Mouse (Mus musculus): ENCODE measurements around the gene Pcnt.

Gene Pcnt

GRCm38 (mm10) chr10:76392596-76392995, 50.0 kb downstream of the Pcnt start:
- DNase-seq = no peak

GRCm38 (mm10) chr10:76391786-76392185, 50.8 kb downstream of the Pcnt start:
- peak; percentile 29 for DNase-seq

- DNase-seq = no peak
These were observed 51.4 kb downstream of the Pcnt start for GRCm38 (mm10) chr10:76391166-76391565.

GRCm38 (mm10) chr10:76374981-76375380, 67.6 kb downstream of the Pcnt start:
- DNase-seq = no peak

- no peak for DNase-seq
These were observed 70.8 kb downstream of the Pcnt start for GRCm38 (mm10) chr10:76371736-76372135.

GRCm38 (mm10) chr10:76368766-76369165, 73.8 kb downstream of the Pcnt start:
- DNase-seq = no peak

GRCm38 (mm10) chr10:76363233-76363632, 79.4 kb downstream of the Pcnt start:
- peak; percentile 53 for DNase-seq

- DNase-seq = no peak
These were observed 84.1 kb downstream of the Pcnt start for GRCm38 (mm10) chr10:76358468-76358867.

- no peak for DNase-seq
These were observed 85.2 kb downstream of the Pcnt start for GRCm38 (mm10) chr10:76357286-76357875.

- no peak for DNase-seq
These were observed 87.6 kb downstream of the Pcnt start for GRCm38 (mm10) chr10:76354974-76355373.

GRCm38 (mm10) chr10:76353986-76354385, 88.6 kb downstream of the Pcnt start:
- no peak for DNase-seq

- DNase-seq = no peak
These were observed 90.6 kb downstream of the Pcnt start for GRCm38 (mm10) chr10:76351953-76352352.

- DNase-seq = peak; percentile 64
These were observed 96.0 kb downstream of the Pcnt start for GRCm38 (mm10) chr10:76346589-76346988.

GRCm38 (mm10) chr10:76346043-76346491, 96.5 kb downstream of the Pcnt start:
- no peak for DNase-seq

- DNase-seq = no peak
These were observed 97.1 kb downstream of the Pcnt start for GRCm38 (mm10) chr10:76345540-76345902.

GRCm38 (mm10) chr10:76344711-76345539, 97.7 kb downstream of the Pcnt start, which contains the start of gene Dip2a:
Gene Dip2a, minus strand, starts transcription at chr10:76345291.
- peak; percentile 94 for DNase-seq

- peak; percentile 58 for DNase-seq
These were observed 108.2 kb downstream of the Pcnt start for GRCm38 (mm10) chr10:76334350-76334749.

- DNase-seq = peak; percentile 21
These were observed 110.5 kb downstream of the Pcnt start for GRCm38 (mm10) chr10:76332040-76332439.

- no peak for DNase-seq
These were observed 113.5 kb downstream of the Pcnt start for GRCm38 (mm10) chr10:76329093-76329492.

- DNase-seq = no peak
These were observed 114.0 kb downstream of the Pcnt start for GRCm38 (mm10) chr10:76328574-76328973.

- peak; percentile 55 for DNase-seq
These were observed 116.1 kb downstream of the Pcnt start for GRCm38 (mm10) chr10:76326304-76327006.

GRCm38 (mm10) chr10:76317623-76318022, 125.0 kb downstream of the Pcnt start:
- DNase-seq = no peak

- no peak for DNase-seq
These were observed 126.4 kb downstream of the Pcnt start for GRCm38 (mm10) chr10:76316194-76316593.

- no peak for DNase-seq
These were observed 135.8 kb downstream of the Pcnt start for GRCm38 (mm10) chr10:76306738-76307137.

Measured in retina, postnatal 1 day (tissue).